Mouse (Mus musculus) lung, postnatal 0 days (tissue): Measurements from ENCODE around the gene Smbd1.

Experiments used
- CTCF ChIP-seq: IDR thresholded peaks from 2 replicates; pipeline ENCODE4 v1.5.1; 2016; ENCODE audit warnings: antibody characterized with exemption, mild to moderate bottlenecking
- EP300 ChIP-seq: IDR thresholded peaks from 2 replicates; pipeline ENCODE4 v1.6.1; 2016; ENCODE audit warnings: antibody characterized with exemption, mild to moderate bottlenecking, control low read depth

DNA sequence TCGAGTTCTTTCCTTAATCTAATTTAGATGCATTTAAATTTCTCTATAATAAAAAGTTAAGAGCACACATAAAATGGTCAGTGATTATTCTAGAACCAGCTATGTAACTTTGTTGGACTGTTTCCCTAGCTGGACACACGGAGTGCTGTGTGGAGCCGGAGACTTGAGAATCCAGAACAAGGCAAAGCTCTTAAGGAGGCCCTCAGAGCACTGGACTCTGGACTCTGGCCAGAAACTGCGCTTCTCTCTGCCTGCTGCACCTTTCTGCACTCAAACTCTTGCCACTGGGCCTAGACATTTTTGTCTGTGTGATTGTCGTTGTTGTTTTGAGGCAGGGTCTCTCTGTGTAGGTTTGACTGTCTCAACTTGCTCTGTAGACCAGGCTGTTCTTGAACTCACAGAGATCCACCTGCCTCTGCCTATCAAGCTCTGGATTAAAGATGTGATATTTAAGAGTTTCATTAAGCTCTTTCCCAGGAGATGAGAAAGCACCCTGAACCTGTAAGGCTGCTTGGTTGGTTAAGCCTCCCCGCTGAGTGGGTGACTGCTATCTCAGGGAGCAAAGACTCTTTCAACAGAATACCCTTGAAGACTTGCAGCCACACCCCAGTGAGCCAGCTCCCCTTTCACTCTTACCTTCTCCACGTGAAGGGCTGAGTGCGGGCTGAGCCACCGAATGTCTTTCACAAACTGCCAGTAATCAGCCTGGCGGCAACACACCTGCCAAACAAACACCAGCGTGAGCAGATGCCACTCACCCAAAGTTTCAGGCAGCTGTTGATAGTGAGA is 39.0 kb upstream of the Smbd1 start:
- peak; percentile 24 for TF ChIP-seq CTCF
- no peak for TF ChIP-seq EP300
